Mouse (Mus musculus) midbrain, embryonic 14.5 days (tissue): ENCODE results near the gene Tgm2. TPM values are rescaled to one million over a fixed set of nuclear protein-coding genes. Genes with fewer than 3 reads are reported as not detected.

Source experiments
- ATAC-seq: fragments of 200-750 bp; cut with Nextera tagmentation; 2 replicates; pipeline ENCODE4 v1.8.0; 2017; ENCODE audit warnings: moderate number of reproducible peaks, moderate library complexity; ENCODE audit not compliant: low FRiP score, low TSS enrichment
- DNase-seq: peaks from one replicate; pipeline ENCODE4 v3.0.0-alpha.2; 2015
- H3K27ac ChIP-seq: fragments of 300-500 bp; sonication (generic); replicated peaks from 2 replicates; pipeline ENCODE4 v1.5.1; 2014; ENCODE audit warnings: mild to moderate bottlenecking, low read depth, low read length, moderate library complexity
- H3K27me3 ChIP-seq: fragments of 300-500 bp; sonication (generic); 2 replicates; pipeline ENCODE4 v1.6.1; 2014; ENCODE audit warnings: low read length, control low read depth, mixed read lengths; ENCODE audit not compliant: control insufficient read depth, insufficient read depth
- H3K36me3 ChIP-seq: fragments of 300-500 bp; sonication (generic); 2 replicates; pipeline ENCODE4 v1.6.1; 2014; ENCODE audit warnings: low read length, control low read depth; ENCODE audit not compliant: control insufficient read depth, insufficient read depth
- H3K4me1 ChIP-seq: fragments of 300-500 bp; sonication (generic); 2 replicates; pipeline ENCODE4 v1.6.1; 2014; ENCODE audit warnings: mild to moderate bottlenecking, antibody characterized with exemption, low read length, control low read depth; ENCODE audit not compliant: control insufficient read depth, insufficient read depth
- H3K4me2 ChIP-seq: fragments of 300-500 bp; sonication (generic); 2 replicates; pipeline ENCODE4 v1.6.1; 2014; ENCODE audit warnings: mild to moderate bottlenecking, low read length, moderate library complexity
- H3K4me3 ChIP-seq: fragments of 300-500 bp; sonication (generic); replicated peaks from 2 replicates; pipeline ENCODE4 v1.5.1; 2014; ENCODE audit warnings: low read depth, low read length
- H3K9ac ChIP-seq: fragments of 300-500 bp; sonication (generic); replicated peaks from 2 replicates; pipeline ENCODE4 v1.6.1; 2014; ENCODE audit warnings: mild to moderate bottlenecking, low read length, moderate library complexity
- H3K9me3 ChIP-seq: fragments of 300-500 bp; sonication (generic); 2 replicates; pipeline ENCODE4 v1.6.1; 2016; ENCODE audit warnings: low read length, control low read depth, mixed read lengths; ENCODE audit not compliant: control insufficient read depth
- WGBS: fragments of 180-500 bp; shearing (Covaris S2); extraction: QIAGEN DNeasy Blood & Tissue Kit; methylation state at CpG from one replicate; pipeline ENCODE4 v1.1.7; 2014; 5-methylcytosine and 5-hydroxymethylcytosine counted together
- polyA plus RNA-seq: library from polyadenylated mRNA; unstranded; fragments of >200 nt; fragmentation: Nextera tagmentation; extraction: Ambion mirVana; gene quantifications from 2 replicates; pipeline ENCODE4 v1.2.1, GENCODE M21; 2014

Gene Tgm2
- polyA plus RNA-seq, 1 experiment from 2014 or later = 6.8 TPM

DNA sequence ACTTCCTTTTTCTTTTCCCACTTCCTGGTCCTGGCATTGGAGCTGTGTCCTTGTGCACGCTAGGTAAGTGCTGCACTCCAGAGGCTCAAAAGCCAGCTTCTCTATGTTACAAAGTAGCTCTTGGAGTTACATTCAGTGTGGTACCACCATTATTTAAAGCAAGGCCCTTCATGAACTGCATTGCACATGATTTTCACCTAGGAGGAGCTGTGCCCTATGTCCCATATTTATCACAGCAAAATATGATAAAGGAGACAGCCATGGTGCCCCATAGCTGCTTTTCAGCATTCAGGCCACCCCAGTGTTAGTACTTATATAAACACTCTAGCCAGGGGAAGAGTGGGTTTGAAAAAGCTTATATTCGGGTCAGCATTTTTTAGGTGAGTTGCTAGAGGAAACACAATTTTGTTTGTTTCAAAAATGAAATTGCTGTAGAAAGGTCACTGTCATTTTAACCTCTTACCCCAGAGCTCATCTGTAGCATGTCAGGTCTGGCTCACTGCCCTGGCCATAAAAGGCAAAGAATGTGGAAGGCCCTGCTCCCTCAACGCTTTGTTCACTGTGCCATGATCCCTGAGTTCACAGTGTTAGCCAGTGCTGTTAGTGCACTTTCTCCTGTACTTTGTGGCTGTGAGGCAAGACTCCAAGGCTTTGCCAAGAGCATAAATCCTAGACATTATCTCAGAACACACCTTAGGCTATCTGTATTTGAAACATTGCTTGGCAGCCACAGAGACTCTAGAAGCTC, 75.2 kb downstream of the Tgm2 start:
- DNase-seq (no peak), ATAC-seq (no peak)
- Histone ChIP-seq H3K36me3 (peaks cover 75% of the 10 kb centered on the region), H3K4me1 (no peaks in the 10 kb centered on the region), H3K9ac (no peak overlapping the region), H3K4me2 (no peak overlapping the region), H3K27ac (no peak overlapping the region), H3K27me3 (no peaks in the 10 kb centered on the region), H3K4me3 (no peak overlapping the region), H3K9me3 (no peaks in the 10 kb centered on the region)
- WGBS = 89% methylated on average over 3 of the region's 3 CpGs

DNA sequence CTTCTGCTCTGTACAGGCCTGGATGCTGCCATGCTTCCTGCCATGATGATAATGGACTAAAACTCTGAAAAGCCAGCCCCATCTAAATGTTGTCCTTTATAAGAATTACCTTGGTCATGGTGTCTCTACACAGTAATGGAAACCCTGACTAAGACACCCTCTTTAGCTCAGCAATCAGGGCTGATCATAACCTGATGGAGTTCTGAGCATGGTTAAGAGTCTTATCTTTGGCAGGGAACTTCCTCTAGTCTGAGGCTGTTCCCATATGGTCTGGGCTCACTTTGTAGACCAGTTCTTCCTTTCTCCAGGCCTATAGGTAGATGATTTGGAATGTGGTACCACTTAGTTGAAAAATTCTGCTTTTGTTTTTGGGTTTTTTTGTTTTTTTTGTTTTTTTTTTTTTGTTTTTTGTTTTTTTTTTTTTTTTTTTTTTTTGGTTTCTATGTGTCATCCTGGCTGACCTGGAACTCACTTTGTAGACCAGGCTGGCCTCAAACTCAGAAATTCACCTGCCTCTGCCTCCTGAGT, 77.7 kb downstream of the Tgm2 start:
- Histone ChIP-seq H3K27me3 (no peaks in the 10 kb centered on the region), H3K27ac (no peak overlapping the region), H3K9ac (no peak overlapping the region), H3K36me3 (peaks cover 61% of the 10 kb centered on the region), H3K4me3 (no peak overlapping the region), H3K4me1 (no peaks in the 10 kb centered on the region), H3K9me3 (no peaks in the 10 kb centered on the region), H3K4me2 (no peak overlapping the region)
- DNase-seq = no peak
- no peak for ATAC-seq

DNA sequence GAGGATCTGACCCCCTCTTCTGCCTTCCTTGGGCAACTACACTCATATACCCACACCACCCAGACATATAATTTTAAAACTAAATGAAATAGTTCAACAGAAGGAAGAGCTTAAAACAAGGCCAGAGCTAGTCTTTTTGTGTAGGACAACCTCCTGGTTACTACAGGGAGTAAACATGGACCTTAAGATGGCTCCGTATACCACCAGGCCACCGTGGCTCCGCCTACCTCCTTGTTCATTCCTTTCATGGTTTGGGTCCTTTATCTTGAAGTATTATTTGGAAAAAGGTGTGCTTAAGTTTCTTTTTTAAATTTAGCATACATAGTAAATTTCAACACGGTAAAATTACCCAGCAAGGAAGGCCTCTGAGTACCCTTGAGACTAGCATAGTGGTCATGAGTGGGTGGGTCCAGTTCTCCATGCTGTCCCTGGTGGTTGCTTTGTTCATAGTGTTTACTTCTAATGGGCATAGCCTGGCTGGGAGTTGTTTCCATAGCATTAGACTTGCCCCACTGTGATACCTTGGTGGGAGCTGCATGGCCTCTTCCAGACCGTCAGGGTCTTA, 78.9 kb downstream of the Tgm2 start:
- Histone ChIP-seq H3K9ac (no peak overlapping the region), H3K4me3 (no peak overlapping the region), H3K4me2 (no peak overlapping the region), H3K4me1 (no peaks in the 10 kb centered on the region), H3K36me3 (peaks cover 56% of the 10 kb centered on the region), H3K27ac (no peak overlapping the region), H3K27me3 (no peaks in the 10 kb centered on the region), H3K9me3 (no peaks in the 10 kb centered on the region)
- WGBS = 96% methylated on average over 5 of the region's 5 CpGs
- ATAC-seq = no peak
- DNase-seq = no peak

DNA sequence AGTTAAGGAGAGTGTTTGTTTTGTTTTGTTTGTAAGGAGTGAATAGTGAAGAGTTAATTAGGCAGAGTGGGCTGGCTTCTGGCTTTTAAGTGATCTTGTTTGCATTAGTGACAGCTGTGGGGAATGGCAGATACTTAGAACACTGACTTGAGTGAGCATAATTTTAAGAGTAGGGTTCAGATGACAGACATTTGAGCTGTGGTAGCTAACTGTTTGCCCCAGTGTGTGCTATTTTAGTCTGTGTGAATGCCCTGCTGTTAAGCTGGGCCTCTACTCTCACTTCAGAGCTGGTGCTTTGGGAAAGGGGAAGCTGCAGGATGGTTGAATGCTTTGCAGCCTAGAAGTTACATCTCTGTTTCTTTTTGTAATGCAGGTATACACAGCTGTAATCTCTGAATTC, 79.8 kb downstream of the Tgm2 start:
- Histone ChIP-seq H3K36me3 (peaks cover 59% of the 10 kb centered on the region), H3K27me3 (no peaks in the 10 kb centered on the region), H3K4me3 (no peak overlapping the region), H3K4me1 (no peaks in the 10 kb centered on the region), H3K9me3 (no peaks in the 10 kb centered on the region), H3K9ac (no peak overlapping the region), H3K27ac (no peak overlapping the region), H3K4me2 (no peak overlapping the region)
- DNase-seq (no peak), ATAC-seq (no peak)

Other genes with a start within 250 kb of the Tgm2 start
- gene Vstm2l, start 231.8 kb downstream of the Tgm2 start, polyA plus RNA-seq = 38.5 and 56.7 TPM in 2 replicates
- gene Tti1, start 118.0 kb downstream of the Tgm2 start, polyA plus RNA-seq = 11.4 and 20.5 TPM in 2 replicates
- 32.9 and 40.2 TPM in 2 replicates for gene Rprd1b, start 117.9 kb downstream of the Tgm2 start, polyA plus RNA-seq
- gene D630003M21Rik, start 82.8 kb upstream of the Tgm2 start, polyA plus RNA-seq = 0.97 and 1.4 TPM in 2 replicates
- gene Bpi, start 111.7 kb upstream of the Tgm2 start, polyA plus RNA-seq = not detected in 2 replicates
- 1.2 and 2.2 TPM in 2 replicates for gene Lbp, start 160.1 kb upstream of the Tgm2 start, polyA plus RNA-seq
- 225 and 337 TPM in 2 replicates for gene Snhg11, start 229.2 kb upstream of the Tgm2 start, polyA plus RNA-seq